Mouse (Mus musculus): ENCODE data around the gene Disc1.

DNA sequence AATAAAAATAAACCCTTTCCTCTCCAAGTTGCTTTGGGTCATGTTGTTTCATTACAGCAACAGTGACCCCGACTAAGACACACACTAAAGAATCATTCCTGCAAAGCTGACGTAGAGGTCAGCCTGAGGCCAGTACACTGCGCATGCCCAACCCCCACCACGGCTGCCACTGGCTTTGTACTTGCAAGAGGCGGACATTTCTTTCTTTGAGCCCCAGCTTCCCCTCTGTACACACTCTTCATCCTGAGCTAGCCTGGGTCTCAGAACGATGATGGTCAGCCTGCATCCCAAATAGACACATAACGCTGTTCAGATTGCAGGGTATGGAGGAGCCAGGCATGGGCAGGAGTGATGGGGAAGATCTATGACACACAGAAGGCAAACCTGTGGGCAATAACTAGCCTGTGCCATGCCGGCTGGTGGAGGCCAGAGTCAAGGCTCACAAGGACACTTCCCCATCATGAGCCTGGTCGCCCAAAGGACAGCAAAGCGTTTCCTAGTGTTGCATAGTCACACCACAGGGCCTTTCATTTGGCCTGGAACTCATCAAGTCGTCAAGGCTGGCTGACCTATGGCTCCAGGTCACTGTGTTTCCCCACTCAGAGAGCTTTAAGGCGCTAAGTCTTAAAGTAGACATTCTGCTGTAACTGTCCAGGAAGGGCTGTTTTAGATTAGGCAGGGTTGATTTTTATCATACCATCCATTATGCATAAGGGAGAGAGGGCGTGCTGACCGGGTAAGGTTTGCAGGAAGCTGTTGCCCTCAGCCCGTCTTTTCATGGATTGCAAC is 13.2 kb upstream of the Disc1 start:
- TF ChIP-seq GATA1 (IDR thresholded peaks at IDR 0.05; ENCODE audit: low read length) (no peak), TAL1 (IDR thresholded peaks at IDR 0.05; ENCODE audit: low read length) (no peak)

Data from erythroblast, embryonic 14.5 days (primary cell).